Mouse (Mus musculus): ENCODE measurements around the gene Actrt3.

Gene Actrt3

GRCm38 (mm10) chr3:30599711-30600545, at the start of gene Actrt3:
Gene Actrt3, minus strand, starts transcription at chr3:30599939.
- peak in 1 of 2 experiments; percentile 44 for DNase-seq

DNA sequence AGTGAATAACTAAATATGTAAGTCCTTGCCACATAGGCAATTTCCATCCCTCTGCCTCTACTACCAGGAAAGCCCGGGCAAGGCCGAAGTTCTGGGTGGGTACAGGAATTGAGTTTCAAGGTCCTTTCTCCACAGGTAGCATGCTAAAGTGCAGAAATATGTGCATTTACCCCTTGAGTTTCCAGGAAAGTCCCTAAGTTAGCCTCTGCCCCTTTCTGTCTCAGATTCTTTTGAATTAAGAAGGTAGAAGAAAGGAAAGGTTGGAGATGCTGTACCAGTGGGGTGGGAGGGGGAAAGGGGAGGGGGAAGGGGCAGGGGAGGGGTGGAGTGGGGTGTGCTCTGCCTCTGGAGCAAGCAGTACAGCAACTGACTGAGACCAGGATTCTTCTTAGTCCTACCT, 48.7 kb upstream of the Actrt3 start:
- no peak for DNase-seq

DNA sequence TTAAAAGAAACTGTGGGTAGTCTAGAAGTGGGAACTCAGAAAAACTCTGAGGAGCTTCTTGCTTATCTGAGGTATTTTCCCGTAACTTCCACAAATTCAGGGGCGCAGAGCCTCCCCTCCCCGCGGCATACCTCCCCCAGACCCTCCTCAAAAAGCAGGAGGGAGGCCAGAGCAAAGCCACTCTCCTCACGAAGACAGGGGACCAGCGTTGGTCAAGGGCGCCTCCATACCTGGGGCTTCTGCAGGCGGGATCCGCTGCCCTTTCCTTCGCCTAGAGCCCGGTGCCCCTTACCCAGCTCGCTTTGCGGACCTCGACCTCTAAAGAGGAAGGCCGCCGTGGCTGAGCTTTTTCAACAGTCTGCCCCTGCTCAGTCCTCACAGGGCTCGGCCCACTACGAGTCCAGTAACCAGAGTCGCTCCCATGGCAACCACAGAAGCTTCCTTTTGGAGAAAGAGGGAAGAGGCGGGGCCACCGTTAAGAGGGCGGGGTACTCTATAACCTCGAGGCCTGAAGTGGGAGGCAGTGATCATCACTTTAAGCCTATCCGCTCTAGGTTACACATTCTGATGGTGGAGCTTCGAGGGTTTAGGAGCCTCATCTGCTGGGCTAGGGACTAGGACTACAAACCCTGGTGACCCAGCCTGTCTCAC, 47.8 kb upstream of the Actrt3 start, which contains the start of gene Lrrc34:
Gene Lrrc34, minus strand, starts transcription at position 430 of the 651 bp plus-strand sequence.
- peak; percentile 57 to 69 for DNase-seq

- no peak for DNase-seq
These were observed 47.0 kb upstream of the Actrt3 start for GRCm38 (mm10) chr3:30646761-30647160.

- no peak for DNase-seq
These were observed 44.5 kb upstream of the Actrt3 start, which contains the start of gene Lrriq4 for GRCm38 (mm10) chr3:30644207-30644606. Gene Lrriq4, plus strand, starts transcription at chr3:30644507.

DNA sequence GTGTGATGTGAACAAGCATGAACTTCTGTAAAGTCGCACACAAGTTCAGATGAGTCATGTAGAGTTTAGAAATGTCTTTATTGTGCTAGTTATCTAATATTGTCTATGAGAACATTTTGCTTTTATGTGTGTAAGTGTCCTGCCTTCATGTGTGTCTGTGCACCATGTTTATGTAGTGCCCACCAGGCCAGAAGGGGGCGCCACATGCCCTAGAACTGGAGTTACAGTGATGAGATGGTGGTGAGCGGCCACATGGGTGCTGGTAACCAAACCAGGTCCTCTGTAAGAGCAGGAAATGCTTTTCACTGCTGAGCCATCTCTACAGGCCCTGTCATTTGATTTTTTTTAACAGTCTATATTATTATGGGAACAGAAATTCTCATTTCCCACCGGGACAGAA, 35.9 kb upstream of the Actrt3 start:
- DNase-seq = no peak

- DNase-seq = no peak
These were observed 33.9 kb upstream of the Actrt3 start for GRCm38 (mm10) chr3:30633681-30634080.

DNA sequence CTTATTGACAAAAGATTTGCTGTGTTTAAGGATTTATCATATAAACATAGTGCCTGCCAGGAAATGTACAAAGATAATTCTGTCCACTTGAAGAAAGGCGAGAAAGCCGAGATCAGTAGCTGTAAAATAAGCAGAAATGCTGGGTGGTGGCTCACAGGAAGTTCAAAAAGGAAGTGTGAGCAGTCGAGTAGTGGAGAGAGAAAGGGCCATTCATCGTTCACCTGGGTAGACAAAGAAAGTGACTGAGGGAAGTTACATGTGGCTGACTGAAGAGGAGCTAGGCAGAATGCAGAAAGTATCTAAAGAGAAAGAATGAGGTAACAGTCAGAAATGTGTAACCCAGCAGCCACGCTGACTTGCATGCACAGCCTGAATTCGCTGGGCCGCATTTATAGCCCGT, 20.4 kb upstream of the Actrt3 start:
- no peak for DNase-seq

DNA sequence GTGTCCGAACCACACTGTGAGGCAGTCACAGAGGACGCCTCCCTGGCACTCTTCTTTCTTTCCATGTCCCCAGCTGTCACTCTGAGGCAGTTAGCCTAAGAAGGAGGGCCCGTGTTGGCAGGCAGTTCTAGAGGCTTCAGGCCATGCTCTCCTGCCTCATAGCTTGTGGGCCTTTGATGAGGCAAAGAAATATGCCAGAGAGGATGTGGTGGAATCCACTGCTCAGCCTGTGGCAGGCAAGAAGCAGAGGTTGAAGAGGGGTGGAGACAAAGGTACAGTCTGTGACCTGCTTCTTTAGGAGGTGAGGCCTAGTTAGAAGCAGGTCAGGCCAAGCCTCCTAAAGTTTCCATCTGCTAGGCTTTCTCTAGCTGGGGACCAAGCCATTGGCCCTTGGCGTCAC, 11.2 kb upstream of the Actrt3 start:
- no peak for DNase-seq

GRCm38 (mm10) chr3:30608999-30609398, 9.3 kb upstream of the Actrt3 start:
- peak in 1 of 2 experiments; percentile 28 for DNase-seq

GRCm38 (mm10) chr3:30603256-30603655, 3.5 kb upstream of the Actrt3 start:
- no peak for DNase-seq

- peak; percentile 88 to 89 for DNase-seq
These were observed 3.0 kb upstream of the Actrt3 start for GRCm38 (mm10) chr3:30602740-30603098.

GRCm38 (mm10) chr3:30602065-30602739, 2.5 kb upstream of the Actrt3 start, which contains the start of gene Mynn:
Gene Mynn, plus strand, starts transcription at chr3:30602065.
- DNase-seq = peak; percentile 97 to 99

DNA sequence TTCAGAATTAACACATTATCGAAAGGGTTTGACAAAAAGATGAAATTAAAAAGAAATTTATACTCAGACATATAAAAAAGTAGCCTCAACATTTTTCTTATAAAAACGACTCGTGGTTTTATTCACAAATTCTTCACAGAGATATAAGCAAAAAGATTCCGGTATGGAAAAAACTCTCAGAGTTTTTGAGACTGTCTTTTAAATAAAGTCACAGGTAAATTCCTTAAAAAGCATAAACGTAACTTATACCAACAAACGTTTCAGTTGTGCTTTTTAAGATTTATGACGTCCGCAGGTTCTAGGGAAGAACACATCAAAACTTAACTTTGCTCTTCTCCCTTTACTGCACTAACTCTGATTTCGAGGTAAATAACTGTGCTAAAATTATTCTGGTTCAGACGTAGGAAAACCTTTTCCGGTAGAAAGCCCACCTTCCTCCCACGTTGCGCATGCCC, 1.9 kb upstream of the Actrt3 start:
- DNase-seq = no peak

DNA sequence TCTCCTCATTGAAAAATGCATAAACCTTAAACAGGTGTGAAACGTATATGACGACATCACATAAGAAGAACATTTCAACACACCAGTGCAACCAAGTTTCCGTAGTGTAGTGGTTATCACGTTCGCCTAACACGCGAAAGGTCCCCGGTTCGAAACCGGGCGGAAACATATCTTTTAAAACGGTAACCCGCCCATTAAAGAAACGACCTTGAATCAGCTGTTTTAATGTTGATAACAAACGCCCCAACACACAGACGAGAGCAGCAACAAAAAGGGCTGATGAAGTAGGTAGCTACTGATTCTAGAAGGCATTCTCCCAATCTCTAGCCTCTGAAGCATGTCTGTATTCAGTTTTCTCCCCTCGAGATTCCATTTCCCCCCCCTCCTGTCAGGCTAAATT, 1.4 kb upstream of the Actrt3 start:
- DNase-seq = peak; percentile 93 to 94

DNA sequence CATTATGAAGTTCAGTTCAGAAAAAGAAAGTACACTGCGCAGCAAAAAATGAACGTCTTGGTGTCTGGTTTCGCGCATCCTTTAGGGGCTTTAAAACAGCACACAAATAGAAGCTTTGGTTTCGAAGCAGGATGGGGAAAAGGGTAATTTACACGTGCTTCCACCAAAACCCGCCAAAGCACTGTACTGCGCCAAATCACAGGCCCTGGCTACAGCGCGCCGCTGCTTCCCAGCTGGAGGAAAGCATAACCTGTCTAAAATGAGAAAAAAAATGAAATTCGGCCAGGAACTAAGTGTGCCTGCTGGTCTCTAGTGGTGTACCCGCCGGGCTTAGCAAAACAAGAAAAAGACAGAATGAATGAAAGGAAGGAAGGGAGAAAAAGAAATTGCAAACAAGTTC, 978 bp upstream of the Actrt3 start:
- DNase-seq = peak in 1 of 2 experiments; percentile 49

DNA sequence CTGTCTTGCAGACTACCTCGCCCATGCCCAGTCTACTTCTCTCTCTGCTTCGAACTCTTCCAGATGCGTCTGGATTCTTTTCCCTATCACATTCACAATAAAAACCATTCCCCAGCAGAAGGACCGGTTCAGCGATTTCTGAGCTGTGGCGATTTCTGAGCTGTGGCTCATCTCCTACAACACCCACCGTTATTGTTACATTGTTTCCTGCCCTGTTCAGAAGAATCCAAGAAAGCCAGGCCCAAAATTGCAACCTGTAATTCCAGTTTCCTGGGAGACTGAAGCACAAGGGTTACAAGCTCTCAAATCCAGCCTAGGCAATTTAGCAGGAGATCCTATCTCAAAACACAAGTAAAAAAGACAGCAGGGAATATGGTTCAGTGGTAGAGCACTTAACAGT, 2.5 kb downstream of the Actrt3 start:
- no peak for DNase-seq

DNA sequence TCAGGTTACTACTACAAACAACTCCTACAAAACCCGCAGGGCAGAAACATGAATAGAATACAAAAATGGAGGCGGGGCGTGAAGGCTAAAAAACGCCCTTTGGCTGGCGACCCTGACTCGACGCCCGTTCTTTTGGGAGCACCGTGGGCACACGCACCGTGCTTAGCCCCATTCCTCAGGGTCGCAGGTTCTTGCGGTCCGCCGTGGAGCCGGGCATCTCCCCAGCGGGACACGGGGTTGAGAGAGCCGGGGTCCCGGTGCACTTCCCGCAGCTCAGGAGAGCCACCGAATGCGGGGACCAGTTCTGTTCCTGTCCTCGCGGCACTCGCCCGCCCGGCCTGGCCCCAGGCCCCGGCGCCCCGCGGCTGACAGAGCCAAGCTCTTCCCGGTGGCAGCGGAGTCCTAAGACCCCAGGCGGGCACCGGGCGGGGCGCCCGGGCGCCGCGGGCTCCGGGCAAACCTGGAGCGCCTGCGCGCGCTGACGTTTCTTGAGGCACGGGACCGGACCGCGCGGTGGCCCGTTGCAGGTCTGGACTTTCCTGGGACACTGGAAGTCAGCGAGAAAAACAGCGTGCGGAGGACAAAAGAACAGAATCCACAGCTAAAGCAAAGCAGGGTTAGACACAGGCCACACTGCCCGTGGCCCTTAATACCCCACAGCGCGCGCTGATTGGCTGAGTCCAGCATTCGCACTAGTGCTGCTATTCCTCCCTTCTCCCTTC, 4.5 kb downstream of the Actrt3 start:
- DNase-seq = peak; percentile 58 to 81

DNA sequence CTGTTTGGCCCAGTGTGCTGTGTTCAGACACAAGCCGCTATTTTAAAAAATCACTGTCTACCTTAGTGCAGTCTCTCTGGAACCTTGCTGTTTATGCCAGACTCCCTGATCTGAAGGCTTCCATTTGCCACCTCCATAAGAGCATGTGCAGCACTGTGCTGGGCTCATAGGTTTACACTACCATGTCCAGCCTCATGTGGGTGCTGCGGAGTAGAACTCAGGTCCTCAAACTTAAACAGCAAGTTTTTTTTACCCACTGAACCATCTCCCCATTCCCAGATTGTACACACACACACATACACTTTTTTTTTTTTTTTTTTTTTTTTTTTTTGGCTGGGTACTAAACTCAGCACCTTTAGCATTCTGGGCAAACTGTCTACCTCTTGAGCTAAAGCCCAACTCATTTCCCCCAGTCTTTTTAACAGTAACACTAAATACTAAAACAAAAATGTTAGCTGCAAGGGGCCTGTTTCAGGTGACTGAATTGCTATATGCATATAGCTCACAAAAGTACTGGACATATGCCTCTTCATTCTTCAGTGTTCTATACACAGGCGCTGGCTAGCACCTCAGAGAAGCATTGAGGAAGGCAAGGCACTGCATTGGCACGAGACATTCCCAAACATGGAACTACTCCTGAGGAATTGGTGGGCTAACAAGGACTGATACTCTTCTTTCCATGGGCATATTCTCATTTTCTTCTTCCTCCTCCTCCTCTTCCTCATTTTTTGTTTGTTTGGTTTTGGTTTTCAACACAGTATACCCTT, 5.8 kb downstream of the Actrt3 start:
- DNase-seq = peak in 1 of 2 experiments; percentile 57

GRCm38 (mm10) chr3:30592418-30592853, 7.3 kb downstream of the Actrt3 start:
- DNase-seq = peak; percentile 59 to 88

- DNase-seq = no peak
These were observed 10.9 kb downstream of the Actrt3 start for GRCm38 (mm10) chr3:30588865-30589264.

DNA sequence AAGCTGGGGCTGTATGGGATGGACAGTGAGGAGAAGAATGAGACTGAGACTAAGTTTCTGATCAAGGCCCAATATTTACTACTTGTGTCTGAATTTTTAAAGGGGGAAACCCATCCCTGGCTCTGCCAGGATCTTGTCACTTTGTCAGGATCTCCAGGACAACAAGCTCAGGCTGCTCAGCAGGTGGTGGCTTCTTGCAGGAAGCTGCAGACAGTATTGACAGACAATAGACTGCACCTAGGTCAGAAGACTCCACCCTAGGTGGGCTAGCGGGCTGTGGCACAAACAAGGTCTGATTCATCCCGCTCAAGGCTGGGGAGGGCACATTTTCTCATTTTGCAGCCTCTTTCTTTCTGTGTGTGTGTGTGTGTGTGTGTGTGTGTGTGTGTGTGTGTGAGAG, 26.2 kb downstream of the Actrt3 start:
- no peak for DNase-seq
